Mouse (Mus musculus) kidney, postnatal 0 days (tissue): ENCODE data around the gene Methig1. TPM values are rescaled to one million over a fixed set of nuclear protein-coding genes. Genes with fewer than 3 reads are reported as not detected.
"Not testable (repeated sequence)": the region's sequence is repeated elsewhere in the genome, so short reads cannot be mapped to it uniquely, and the experiment has no call there.

ENCODE experiments used
- ATAC-seq: fragments of 200-750 bp; cut with Nextera tagmentation; replicated peaks from 2 replicates; pipeline ENCODE4 v1.8.0; 2017; ENCODE audit warnings: low read depth, moderate number of reproducible peaks, moderate TSS enrichment, moderate library complexity; ENCODE audit not compliant: low FRiP score
- DNase-seq: peaks from one replicate; pipeline ENCODE4 v3.0.0-alpha.2; 2016; ENCODE audit warnings: low spot score
- H3K27ac ChIP-seq: fragments of 300-500 bp; sonication (generic); 2 replicates; pipeline ENCODE4 v1.5.1; 2014; ENCODE audit warnings: mild to moderate bottlenecking
- H3K27me3 ChIP-seq: fragments of 300-500 bp; sonication (generic); 2 replicates; pipeline ENCODE4 v1.6.1; 2014; ENCODE audit warnings: low read length, mixed read lengths; ENCODE audit not compliant: insufficient read depth
- H3K36me3 ChIP-seq: fragments of 300-500 bp; sonication (generic); 2 replicates; pipeline ENCODE4 v1.6.1; 2014; ENCODE audit warnings: low read length, mixed read lengths; ENCODE audit not compliant: insufficient read depth
- H3K4me1 ChIP-seq: fragments of 300-500 bp; sonication (generic); replicated peaks from 2 replicates; pipeline ENCODE4 v1.6.1; 2014; ENCODE audit warnings: antibody characterized with exemption, low read length, mixed read lengths; ENCODE audit not compliant: insufficient read depth
- H3K4me2 ChIP-seq: fragments of 300-500 bp; sonication (generic); 2 replicates; pipeline ENCODE4 v1.6.1; 2014; ENCODE audit warnings: mild to moderate bottlenecking, low read length, moderate library complexity, mixed read lengths
- H3K4me3 ChIP-seq: fragments of 300-500 bp; sonication (generic); replicated peaks from 2 replicates; pipeline ENCODE4 v1.5.1; 2014; ENCODE audit warnings: low read depth, low read length
- H3K9ac ChIP-seq: fragments of 300-500 bp; sonication (generic); 2 replicates; pipeline ENCODE4 v1.6.1; 2014; ENCODE audit warnings: low read depth, low read length
- H3K9me3 ChIP-seq: fragments of 300-500 bp; sonication (generic); replicated peaks from 2 replicates; pipeline ENCODE4 v1.6.1; 2016; ENCODE audit warnings: low read length, inconsistent platforms, mixed read lengths
- CTCF ChIP-seq: IDR thresholded peaks from 2 replicates; pipeline ENCODE4 v1.5.1; 2016; ENCODE audit warnings: antibody characterized with exemption, low read depth, mild to moderate bottlenecking, moderate library complexity
- WGBS: fragments of 180-500 bp; shearing (Covaris S2); extraction: QIAGEN DNeasy Blood & Tissue Kit; methylation state at CpG from one replicate; pipeline ENCODE4 v1.1.7; 2014; 5-methylcytosine and 5-hydroxymethylcytosine counted together
- polyA plus RNA-seq: library from polyadenylated mRNA; unstranded; fragments of >200 nt; fragmentation: Nextera tagmentation; extraction: Ambion mirVana; gene quantifications from 2 replicates; pipeline ENCODE4 v1.2.1, GENCODE M21; 2015

Methig1 gene
- polyA plus RNA-seq, 1 experiment from 2014 or later, result 2.0 TPM

- no peaks in the 10 kb centered on the region for H3K36me3 ChIP-seq
- H3K9ac ChIP-seq, result no peak overlapping the region
- no peaks in the 10 kb centered on the region for H3K4me1 ChIP-seq
- 52% methylated on average over 5 of the region's 5 CpGs for WGBS
- no peak for TF ChIP-seq CTCF
- DNase-seq (no peak), ATAC-seq (no peak)
- no peak overlapping the region for H3K4me2 ChIP-seq
- no peaks in the 10 kb centered on the region for H3K9me3 ChIP-seq
- no peak overlapping the region for H3K27ac ChIP-seq
- H3K27me3 ChIP-seq, result no peaks in the 10 kb centered on the region
- H3K4me3 ChIP-seq, result no peak overlapping the region
Measured at GRCm38 (mm10) chr15:100355876-100356275, 2.9 kb downstream of the Methig1 start.

- Histone ChIP-seq H3K9me3 (no peaks in the 10 kb centered on the region), H3K36me3 (no peaks in the 10 kb centered on the region), H3K4me3 (no peak within 1 kb of the TSS), H3K9ac (no peak within 1 kb of the TSS), H3K4me2 (no peak within 1 kb of the TSS), H3K27me3 (no peaks in the 10 kb centered on the region), H3K27ac (no peak within 1 kb of the TSS), H3K4me1 (no peaks in the 10 kb centered on the region)
- TF ChIP-seq CTCF, result no peak
- DNase-seq (no peak), ATAC-seq (no peak)
- 62% methylated on average over 7 of the region's 7 CpGs for WGBS
Measured at GRCm38 (mm10) chr15:100364242-100364641, 11.3 kb downstream of the Methig1 start, which contains the start of gene Higd1c. Gene Higd1c (plus strand): TSS chr15:100364542.

- not testable (repeated sequence) for H3K4me2 ChIP-seq, H3K27me3 ChIP-seq, H3K4me1 ChIP-seq, H3K36me3 ChIP-seq, H3K27ac ChIP-seq, DNase-seq, H3K9me3 ChIP-seq, H3K9ac ChIP-seq, ATAC-seq, H3K4me3 ChIP-seq
- WGBS, result 31% methylated on average over 9 of the region's 9 CpGs
Measured at GRCm38 (mm10) chr15:100365967-100366366, 13.0 kb downstream of the Methig1 start.

- H3K27ac ChIP-seq, result no peak overlapping the region
- no peak for ATAC-seq
- H3K9me3 ChIP-seq, result no peaks in the 10 kb centered on the region
- 52% methylated on average over 7 of the region's 7 CpGs for WGBS
- no peak for TF ChIP-seq CTCF
- DNase-seq, result no peak
- H3K9ac ChIP-seq, result no peak overlapping the region
- H3K4me3 ChIP-seq, result no peak overlapping the region
- H3K36me3 ChIP-seq, result no peaks in the 10 kb centered on the region
- H3K27me3 ChIP-seq, result no peaks in the 10 kb centered on the region
- no peak overlapping the region for H3K4me2 ChIP-seq
- H3K4me1 ChIP-seq, result no peaks in the 10 kb centered on the region
Measured at GRCm38 (mm10) chr15:100367119-100367518, 14.2 kb downstream of the Methig1 start.

- Histone ChIP-seq H3K4me2 (no peak overlapping the region), H3K27ac (no peak overlapping the region), H3K4me1 (no peaks in the 10 kb centered on the region), H3K36me3 (no peaks in the 10 kb centered on the region), H3K9me3 (no peaks in the 10 kb centered on the region), H3K4me3 (no peak overlapping the region), H3K27me3 (no peaks in the 10 kb centered on the region), H3K9ac (no peak overlapping the region)
- DNase-seq (peak; percentile 76), ATAC-seq (no peak)
- 29% methylated on average over 5 of the region's 5 CpGs for WGBS
- TF ChIP-seq CTCF, result peak; percentile 78
Measured at GRCm38 (mm10) chr15:100375066-100375465, 22.1 kb downstream of the Methig1 start.

GRCm38 (mm10) chr15:100377847-100378505, 25.0 kb downstream of the Methig1 start:
- not testable (repeated sequence) for H3K9ac ChIP-seq, H3K36me3 ChIP-seq, H3K4me2 ChIP-seq, H3K4me1 ChIP-seq, H3K27me3 ChIP-seq, H3K4me3 ChIP-seq, H3K27ac ChIP-seq, DNase-seq, ATAC-seq, H3K9me3 ChIP-seq
- peak; percentile 33; the same call in 1 of the 2 replicates for TF ChIP-seq CTCF
- WGBS, result 25% methylated on average over 3 of the region's 9 CpGs

- Histone ChIP-seq H3K36me3 (no peaks in the 10 kb centered on the region), H3K27me3 (no peaks in the 10 kb centered on the region), H3K4me2 (no peak overlapping the region), H3K27ac (no peak overlapping the region), H3K4me3 (no peak overlapping the region), H3K9ac (no peak overlapping the region), H3K9me3 (no peaks in the 10 kb centered on the region), H3K4me1 (no peaks in the 10 kb centered on the region)
- TF ChIP-seq CTCF, result no peak
- DNase-seq (no peak), ATAC-seq (no peak)
- 85% methylated on average over 8 of the region's 8 CpGs for WGBS
Measured at GRCm38 (mm10) chr15:100379658-100380057, 26.7 kb downstream of the Methig1 start.
